Mouse (Mus musculus) ES-Bruce4 (cell line): ENCODE measurements around the gene Tomm20l.

Experiments
- CTCF ChIP-seq: IDR thresholded peaks from one replicate; pipeline ENCODE4 v1.8.1; 2011; ENCODE audit warnings: low read depth, low read length
- POLR2A ChIP-seq: IDR thresholded peaks from one replicate; pipeline ENCODE4 v1.8.1; 2011; ENCODE audit warnings: low read length; ENCODE audit not compliant: insufficient read depth

DNA sequence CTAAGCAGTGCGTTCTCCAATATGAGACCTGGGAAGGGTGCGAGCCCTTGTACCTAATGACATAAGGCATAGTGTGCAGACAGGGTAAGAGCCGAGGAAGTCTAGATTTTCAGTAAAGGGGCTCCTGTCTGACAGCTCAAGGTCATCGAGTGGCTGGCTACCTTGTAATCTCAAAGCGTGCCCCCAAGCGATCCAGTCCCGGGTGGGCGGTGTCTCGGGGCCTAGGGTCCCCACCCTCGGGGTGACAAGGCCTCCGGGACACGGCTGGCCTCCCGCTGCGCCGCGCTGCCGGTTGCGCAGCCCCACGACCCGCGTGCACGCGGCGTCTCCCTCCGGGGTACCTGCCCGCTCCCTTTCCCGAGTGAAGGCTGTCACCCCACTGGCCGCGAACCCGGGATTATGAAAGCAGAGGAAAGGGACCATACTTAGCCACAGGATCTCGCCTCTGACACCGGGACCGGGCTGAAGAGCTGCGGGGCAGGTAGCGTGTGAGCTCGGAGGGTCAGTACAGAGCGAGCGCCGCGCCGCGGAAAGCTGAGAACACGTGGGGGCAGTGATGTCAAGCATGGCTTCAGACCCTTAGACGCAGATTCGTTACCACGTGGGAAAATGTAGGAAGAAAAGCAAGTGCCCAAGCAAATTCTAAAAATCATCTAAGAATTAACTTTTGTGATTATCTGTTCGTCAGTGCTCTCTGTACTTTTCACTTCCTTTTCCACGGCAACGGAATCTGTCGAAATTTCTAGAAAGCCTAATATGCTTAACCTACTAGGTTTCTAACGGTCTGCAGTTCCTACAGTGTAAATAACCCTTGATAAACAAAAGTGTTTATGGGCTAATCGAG is 25.1 kb downstream of the Tomm20l start, which contains the start of the genes Timm9 and 2700049A03Rik:
- TF ChIP-seq CTCF = no peak
- TF ChIP-seq POLR2A = peak; percentile 41
